Mouse (Mus musculus) thymus, postnatal 36 days (tissue): ENCODE results near the gene Fmnl2.

Source experiments
- DNase-seq, 2 experiments: peaks; one replicate each; pipeline ENCODE4 v3.0.0; 2022; ENCODE audit warnings: mixed read lengths in 2 of 2

The Fmnl2 gene

DNA sequence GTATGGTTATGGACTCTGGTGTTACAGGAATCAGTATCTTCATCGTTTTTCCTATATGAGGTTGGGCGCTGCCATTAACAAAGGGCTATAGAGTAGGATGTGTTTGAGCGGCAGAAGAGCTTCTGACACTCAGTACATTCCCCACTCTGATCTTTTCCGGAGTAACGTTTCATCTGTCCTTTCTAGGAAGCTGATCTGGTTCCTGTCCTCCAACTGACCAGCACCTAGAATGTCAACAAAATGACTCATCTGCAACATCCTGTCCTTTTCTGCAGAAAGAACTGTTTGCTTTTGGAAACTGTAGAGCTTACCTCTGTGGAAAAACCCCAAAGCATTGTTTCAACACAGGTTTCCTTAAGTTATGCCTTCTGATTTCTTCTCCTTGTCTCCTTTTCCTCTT lies 60.4 kb downstream of the Fmnl2 start:
- DNase-seq = no peak

DNA sequence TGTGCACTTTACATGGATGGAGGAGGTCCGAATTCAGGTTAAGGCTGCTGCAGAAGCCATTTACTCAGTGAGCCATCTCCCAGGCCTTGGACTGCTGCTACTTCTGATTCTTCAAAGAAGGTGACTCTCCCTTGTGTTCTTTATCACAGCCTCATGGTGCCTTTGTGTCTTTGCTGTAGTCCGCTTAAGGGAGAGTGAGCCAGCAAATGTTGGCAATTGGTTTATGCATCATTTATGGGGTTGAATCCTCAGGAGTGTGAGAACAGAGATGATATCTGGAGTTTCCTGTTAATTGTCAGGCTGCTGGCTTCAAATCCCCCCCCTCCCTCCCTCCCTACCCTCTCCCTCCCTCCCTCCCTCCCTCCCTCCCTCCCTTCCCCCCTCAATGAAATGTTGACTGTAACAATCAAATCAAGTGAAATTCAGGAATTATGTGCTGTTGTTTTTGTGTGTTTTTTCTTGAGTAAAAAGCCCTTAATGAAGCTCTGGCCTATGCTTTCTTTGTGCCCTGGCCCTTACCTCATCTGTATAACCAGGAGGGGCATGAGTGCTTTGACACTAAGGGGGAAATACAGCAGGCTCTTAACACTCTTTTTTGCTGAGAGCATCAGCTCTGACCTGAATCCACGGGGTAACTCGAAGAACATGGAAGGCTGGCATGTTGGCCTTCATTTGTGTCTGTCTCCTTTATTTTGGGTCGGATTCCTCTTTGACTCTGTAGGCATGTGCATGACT lies 63.2 kb downstream of the Fmnl2 start:
- no peak for DNase-seq

DNA sequence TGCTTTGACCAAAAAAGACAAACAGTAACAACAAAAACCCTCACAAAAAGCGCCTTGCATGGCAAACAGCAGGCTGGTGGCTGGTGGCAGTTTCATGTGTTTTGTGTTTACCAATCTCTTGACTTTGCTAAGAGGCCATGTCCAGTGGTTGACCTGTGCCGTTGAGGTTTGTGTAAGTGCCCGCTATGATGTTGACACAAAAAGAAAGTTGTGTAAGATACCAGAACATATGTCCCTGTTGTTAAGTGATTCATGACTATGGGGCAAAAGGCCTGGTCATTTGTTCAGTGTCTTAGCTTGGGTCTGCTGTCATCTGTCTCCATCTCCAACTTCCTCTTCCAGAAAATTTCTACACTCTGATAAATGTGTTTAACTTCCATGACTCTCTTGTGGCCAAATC lies 67.4 kb downstream of the Fmnl2 start:
- DNase-seq = no peak

DNA sequence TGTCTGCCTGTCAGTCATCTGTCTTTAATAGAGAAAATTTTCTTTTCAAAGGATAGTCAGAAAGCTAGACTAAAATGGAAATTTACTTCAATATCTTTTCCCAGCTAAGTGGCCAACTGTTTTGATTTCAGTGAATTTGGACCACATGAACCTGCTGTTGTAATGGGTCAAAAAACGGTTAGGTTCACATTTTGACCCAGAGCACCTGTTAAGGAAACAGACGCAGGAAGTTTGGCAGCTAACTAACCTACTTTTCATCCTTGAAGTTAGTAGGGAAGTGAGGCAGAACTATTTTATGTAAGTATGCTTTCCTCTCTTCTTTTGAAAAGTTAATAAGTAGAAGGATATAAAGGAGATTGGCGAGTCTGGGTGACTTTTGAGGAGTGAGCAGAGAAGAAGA lies 69.7 kb downstream of the Fmnl2 start:
- no peak for DNase-seq

DNA sequence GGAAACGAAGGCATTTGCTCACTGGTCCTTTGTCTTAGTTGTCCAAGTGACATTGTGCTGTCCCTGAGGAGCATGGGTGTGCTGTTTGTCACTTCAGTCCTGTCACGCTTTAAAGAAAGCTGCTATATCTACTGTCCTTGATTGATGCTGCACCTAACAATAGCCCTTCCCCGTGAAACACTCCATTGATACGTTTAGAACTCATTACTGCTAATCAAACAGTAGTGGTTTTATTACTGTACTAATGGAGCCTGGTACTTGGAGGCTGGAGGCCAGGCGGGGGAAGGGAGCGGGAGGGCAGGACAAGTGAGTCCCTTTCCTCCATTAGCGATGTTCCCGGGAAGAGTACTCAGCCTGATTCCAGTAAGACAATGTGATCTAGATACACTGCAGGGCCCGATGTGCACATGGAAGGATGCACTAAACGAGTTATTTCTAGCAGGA lies 70.2 kb downstream of the Fmnl2 start:
- peak; percentile 29 to 33 for DNase-seq

DNA sequence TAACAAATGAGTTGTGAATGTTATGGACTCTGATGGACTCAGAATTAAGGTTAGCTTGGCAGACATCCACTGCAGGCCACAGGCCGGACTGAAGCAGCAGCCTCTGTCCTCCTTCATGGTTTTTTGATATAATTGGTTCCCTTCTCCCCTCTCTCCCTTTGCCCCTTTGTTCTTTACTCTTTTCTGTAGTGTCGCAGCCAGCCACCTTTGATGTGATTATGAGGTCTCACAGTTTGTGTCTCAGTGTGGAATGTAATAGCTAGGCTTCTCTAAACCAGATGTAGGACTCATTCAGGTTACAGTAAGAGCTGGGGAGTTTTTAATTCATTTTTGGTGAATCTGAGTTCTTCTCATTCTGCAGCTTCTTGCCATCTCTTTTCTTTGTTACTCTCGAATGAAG lies 70.7 kb downstream of the Fmnl2 start:
- DNase-seq = peak in 1 of 2 experiments; percentile 37

DNA sequence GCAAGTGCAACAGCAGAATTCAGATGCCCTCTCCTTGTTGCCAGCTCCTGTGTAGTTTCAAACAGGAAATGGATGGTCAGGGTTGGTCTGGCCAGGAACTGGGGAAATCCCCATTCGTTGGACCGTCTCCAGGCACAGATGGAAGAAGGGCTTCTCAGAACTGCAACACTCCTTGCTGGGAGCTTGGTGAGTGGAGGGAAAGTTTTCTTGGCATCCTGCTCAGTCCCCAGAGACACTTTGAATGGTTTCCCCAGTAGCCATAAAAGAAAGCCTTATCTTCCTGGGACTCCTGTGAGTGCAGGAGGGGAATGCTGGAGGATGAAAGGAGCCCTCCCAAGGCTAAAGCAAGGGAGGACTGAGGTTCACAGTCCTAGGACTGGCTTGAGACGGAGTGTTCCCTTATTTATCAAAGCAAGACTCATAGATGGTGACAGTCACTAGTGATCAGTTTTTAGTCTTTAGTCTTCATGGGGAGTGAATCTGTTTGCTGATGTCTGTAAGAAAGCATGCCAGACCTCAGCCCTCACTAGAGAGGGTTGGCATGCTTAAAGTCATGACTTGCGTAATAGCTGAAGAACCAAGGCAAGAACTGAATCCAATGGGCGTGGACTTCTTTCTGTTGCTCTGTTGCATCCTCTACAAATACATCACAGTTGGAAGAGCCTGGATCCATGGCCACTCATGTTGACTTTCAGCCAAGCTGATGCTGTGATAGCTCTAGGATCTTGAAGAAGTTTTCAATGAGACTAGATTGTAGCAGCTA lies 72.6 kb downstream of the Fmnl2 start:
- DNase-seq = no peak

DNA sequence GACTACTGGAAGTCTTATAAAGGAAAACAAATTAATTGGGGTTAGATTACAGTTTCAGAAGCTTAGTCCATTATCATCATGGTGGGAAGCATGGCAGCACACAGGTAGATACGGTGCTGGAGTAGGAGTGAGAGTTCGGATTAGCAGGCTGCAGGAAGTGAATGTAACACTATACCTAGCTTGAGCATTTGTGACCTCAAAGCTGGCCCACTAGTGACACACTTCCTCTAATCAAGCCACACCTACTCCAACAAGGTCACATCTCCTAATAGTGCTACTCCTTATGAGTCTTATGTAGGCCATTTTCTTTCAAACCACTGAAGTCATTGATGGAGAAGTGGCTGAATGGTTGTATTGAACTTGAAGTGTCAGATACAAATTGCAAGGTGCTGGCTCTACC lies 73.7 kb downstream of the Fmnl2 start:
- DNase-seq = no peak

DNA sequence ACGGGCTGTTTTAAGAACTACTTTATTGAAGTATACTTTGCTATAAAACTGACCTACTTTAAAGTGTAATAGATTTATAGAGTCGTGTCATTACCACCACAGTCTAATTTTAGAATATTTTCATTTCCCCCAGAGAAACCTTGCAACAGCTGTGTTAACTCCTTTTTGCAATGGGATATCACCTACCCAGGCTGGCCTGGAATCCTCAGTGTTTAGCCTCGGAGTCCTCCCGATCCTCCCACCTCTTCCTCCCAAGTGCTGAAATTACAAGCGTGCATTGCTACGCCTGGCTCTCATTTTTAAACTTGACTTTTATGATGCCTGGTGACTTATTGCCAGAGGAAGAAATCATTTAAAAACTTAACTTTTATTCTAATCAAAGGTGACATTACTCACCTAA lies 78.2 kb downstream of the Fmnl2 start:
- no peak for DNase-seq

DNA sequence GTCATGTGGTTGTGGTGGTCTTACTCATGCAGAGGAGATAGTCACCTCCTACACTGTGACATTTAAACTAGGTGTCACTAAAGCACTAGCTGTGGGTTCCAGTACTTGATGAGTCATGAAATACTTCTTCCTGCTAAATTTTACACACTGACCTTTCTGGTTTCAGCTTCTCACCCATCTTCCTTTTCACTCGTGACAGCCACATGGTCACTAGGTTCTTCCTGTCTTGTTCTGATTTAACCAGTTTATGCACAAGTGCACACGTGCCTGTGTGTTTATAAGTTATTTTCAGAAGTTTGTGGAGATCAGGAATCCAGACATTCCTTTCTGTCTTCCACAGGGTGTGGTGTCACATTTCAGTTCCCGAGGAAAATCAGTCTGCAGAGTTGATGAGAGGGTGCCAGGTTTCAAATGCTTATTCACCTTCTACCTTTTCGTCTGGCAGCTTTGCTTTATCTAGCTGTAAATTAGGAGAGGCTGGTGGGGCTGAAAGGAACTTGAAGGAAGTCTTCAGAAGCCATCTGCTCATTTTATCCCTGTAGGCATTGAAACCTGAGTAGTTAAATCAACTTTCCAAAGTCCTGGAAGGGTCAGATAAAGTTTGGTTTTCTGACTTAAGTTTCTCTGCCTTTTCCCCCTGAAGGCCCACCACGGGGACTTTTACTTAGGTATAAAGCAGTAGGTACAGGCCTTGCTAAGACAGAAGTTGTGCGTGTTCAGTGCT lies 80.9 kb downstream of the Fmnl2 start:
- no peak for DNase-seq

DNA sequence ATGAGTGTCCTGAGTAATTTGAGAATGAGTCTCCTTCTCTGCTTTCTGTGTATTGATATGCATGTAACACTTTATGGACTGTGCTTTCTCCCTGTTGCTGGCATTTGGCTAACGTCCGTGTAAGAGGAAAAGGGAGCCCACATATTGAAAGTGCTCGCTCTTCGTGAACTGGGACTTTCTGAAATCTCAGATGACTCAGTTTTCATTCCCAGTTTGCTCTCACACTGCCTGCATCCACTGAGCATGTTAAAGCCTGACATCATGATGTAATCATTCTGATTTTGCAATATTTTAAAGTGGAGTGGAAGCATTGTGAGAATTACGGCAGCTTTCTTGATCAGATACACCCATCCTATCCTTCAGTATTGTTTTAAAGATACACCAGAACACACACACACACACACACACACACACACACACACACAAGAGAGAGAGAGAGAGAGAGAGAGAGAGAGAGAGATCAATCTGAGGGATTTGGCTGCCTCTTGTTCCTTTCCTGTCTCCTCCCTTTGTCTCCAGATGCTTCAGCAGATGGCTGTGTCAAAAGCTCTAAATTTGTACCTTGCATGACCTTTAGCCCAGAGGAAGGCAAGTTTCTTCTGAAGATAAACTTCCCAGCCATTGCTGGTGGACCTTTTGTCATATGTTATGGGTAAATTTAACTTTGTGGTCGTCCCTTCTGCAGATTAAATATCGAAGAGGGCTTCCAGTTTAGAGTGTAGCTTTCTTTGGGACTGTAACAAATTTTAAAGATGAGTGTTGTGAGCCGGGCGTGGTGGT lies 86.2 kb downstream of the Fmnl2 start:
- no peak for DNase-seq

DNA sequence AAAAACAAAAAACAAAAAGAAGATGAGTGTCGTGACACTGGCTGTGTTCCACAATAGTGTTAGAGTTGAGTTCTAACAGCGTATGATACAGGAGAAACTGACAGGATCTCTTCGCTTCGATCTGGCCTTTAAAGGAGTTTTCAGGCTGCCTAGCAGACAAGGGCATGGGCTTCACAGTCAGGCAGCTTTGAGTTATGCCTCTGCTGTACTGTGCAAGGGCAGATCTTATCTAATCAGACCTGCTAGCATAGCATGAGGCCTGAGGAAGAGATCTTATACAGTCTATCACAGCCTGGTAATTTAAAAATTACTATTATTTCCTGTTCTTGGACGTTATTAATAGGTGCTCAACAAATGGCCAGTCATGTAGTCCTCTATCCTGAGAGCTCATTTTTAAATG lies 86.9 kb downstream of the Fmnl2 start:
- DNase-seq = no peak

DNA sequence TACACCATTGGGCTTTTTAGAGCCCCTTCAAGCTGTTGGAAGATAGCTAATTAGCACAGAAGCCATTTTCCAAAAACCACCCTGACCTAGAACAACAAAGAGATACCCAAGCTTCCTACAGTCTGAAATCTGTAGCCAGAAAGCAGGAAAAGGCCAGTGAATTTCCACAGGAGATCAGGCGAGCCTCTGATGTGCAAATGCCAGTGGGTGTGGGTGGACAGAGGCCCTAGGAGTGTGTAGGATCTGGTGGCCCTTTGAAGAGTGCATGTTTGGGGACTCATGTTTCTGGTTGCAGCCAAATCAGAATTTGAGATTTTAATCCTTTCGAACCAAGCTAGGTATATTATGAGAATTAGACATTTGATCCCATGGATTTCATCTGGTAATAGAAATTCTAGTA lies 88.4 kb downstream of the Fmnl2 start:
- DNase-seq = no peak

DNA sequence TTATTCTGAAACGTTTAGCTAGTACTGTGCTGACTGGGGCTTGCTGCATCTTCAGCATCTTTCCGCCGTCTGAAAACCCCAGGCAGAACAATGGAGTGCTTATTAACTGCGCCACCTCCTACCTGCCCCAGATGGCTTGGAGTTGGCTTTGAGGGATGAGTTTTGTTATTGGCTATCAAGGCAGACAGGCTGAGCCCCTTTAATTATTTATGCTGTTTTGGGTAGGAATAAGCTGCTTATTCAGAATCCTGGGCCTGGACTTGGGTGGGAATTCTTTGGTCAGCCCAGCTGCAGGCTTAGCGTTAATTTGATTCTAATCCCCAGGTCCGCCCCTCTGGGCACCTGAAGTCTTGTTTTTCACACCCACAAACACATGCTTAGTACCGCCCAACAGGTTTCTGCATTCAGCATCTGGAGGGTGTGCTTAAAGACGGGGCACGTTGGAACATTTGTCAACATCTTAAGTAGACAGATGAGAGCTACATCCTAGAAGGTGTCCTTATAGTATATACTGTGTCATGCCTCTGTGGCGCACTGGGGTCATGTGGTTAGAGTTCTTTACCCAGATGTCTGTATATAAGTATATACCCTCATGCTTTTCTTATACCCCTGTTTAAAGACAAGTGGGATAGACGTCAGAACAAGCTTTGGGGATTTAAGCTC lies 89.0 kb downstream of the Fmnl2 start:
- DNase-seq = no peak

DNA sequence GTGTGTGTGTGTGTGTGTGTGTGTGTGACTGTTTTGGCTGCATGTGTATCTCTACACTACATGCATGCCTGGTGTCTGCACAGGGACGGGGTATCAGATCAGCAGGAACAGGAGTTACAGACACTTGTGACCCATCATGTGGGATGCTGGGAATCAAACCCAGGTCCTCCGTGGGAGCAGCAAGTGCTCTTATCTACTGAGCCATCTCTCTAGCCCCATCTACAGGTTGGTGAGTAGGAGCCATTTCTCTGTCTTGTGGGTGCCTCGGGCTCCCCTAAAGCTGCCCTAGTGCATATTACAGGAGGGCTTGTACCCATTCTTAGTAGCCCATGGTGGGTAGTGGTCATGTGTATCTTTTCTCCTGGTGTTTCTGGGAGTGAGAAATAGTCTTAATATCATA lies 90.7 kb downstream of the Fmnl2 start:
- no peak for DNase-seq

DNA sequence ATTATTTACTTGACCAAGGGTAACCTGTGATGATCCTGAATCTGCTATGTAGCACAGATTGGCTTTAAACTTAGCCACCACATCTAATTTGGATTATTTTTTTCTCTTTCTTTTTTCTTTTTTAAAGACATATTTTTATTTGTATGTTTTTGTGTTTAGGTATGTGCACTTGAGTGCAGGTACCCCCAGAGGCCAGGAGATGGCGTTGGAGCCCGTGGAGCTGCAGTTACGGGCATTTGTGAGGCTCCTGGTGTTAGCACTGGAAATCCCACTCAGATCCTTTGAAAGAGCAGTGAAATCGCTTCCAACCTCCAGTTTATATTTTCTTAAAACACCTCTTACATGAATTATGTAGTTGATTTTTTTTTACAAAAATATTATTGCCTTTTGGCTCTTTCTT lies 91.9 kb downstream of the Fmnl2 start:
- no peak for DNase-seq

DNA sequence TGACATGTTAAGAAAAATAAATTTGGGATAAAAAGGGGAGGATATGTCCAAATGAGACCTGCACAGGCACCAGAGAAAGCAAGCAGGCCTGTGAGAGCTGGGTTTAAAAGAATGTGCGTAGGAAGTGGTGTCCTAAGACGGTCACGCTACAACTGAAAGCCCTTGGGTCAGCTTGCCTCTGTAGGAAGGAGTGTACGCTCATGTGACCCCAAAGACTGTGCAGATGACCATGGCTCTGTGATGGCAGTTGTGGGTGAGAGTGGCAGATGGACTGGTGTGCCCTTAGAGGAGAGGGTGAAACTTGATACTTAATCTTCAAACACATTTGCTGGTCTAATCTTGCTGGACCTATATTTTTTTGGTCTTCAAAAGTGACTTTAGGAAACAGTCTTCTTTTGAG lies 92.6 kb downstream of the Fmnl2 start:
- DNase-seq = no peak

DNA sequence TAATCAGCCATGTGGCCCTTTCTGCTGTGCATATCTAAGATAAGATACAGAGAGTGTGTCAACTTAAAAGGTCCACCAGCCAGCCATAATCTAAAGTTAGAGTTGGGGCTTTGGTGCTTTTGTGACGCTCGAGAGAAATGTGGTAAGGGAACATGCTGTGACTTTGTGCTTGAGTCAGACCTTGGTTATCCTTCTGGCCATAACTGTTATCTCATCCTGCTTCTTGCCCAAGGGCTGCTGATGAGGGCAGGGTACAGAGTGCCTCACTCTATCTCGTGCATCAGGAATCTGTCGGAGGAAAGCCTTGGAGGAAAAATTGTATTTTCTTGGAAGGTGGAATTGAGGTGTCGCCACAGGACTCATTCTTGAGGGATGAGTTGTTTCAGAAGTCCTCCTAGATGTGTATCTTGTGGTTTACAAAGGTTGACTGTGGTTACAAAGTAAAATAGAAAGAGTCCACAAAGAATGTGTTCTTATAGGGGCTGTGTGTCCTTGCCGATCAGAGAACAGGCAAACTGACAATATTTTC lies 94.6 kb downstream of the Fmnl2 start:
- no peak for DNase-seq

DNA sequence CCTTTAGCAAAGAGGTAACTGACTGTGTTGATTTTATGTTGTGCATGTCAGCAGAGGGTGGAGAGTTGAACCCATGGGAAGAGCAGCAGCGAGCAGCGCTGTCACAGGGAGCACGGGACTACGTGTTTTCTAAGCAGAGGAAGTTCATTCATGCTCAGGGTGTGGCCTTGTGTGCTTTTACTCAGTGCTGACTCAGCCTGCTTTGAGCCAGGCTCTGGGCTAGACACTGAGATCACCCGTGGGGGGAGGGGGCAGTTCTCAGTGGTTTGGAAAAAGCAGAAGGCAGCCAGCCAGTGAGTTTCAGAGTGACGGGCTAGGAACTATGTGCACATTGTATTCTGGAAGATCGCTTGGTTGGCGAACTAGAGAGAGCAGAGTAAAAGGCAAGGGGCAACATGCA lies 97.4 kb downstream of the Fmnl2 start:
- DNase-seq = peak; percentile 21 to 36

DNA sequence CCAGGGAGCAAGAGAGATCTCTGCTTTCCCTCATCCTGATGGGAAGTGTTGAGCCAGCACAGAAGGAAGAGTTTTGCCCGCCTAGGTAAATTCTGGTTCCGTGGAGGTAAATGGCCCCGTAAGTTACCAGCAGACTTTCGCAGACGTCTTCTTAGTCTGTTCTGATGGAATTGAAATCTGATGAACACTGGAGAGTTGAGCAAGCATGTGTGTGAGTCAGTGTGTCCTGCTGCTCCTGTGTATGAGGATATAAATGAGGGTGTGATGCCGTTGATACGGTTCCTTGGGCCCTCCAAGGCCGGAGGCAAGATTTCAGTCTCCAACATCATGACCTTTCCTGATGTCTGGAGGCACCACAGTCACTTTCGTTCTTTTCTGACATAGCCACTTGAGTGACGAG lies 98.2 kb downstream of the Fmnl2 start:
- DNase-seq = no peak

DNA sequence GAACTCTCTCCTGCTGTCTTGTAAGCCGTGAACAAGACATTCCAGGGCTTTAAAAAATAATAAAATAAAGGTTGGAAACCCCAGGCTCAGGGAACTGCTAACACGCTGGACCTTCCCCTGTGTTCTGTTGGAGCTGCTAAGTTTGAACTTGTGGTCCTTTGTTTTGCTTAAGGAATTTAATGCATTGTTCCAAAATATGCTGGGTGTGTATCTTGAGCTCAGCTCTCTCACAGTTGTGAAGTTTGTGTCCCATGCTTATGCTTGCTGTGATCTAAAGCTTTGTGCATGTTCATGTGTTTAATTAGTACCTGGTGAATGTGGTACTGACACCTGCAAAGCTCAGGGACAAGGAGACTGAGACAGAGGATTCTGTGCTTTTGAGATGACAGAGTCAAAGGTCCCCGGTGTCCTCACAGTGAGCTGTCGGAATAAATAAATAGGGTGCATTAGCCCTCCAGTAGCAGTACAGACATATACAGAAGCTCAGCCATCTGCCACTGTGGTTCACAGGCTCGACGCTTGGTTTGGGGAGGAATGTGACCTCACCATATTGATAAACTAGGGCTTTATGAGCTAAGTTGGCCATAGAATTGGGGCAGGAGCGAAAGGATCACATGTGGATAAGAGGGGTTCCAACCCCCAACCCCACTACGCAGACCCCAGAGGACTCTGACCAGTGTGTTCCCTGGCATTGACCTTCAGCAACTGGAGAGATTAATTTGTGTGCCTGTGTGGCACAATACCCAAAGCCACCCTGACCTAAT lies 100.3 kb downstream of the Fmnl2 start:
- DNase-seq = no peak
